Mouse (Mus musculus) hindbrain, embryonic 16.5 days (tissue): ENCODE measurements at regions not wholly inside any gene's neighbourhood (a gene's known extent, or its start where the extent isn't known, plus 50 kb on each side); places are given as distances from the start of the nearest gene placed in this dataset.

ENCODE experiments used
- ATAC-seq: fragments of 200-750 bp; cut with Nextera tagmentation; 2 replicates; pipeline ENCODE4 v1.8.0; 2017; ENCODE audit warnings: moderate TSS enrichment, moderate library complexity
- H3K27ac ChIP-seq: fragments of 300-500 bp; sonication (generic); 2 replicates; pipeline ENCODE4 v1.5.1; 2014; ENCODE audit warnings: low read depth, mild to moderate bottlenecking, control low read depth, low read length, moderate library complexity
- H3K27me3 ChIP-seq: fragments of 300-500 bp; sonication (generic); replicated peaks from 2 replicates; pipeline ENCODE4 v1.6.1; 2014; ENCODE audit warnings: low read length; ENCODE audit not compliant: control insufficient read depth, insufficient read depth
- H3K36me3 ChIP-seq: fragments of 300-500 bp; sonication (generic); 2 replicates; pipeline ENCODE4 v1.6.1; 2014; ENCODE audit warnings: mild to moderate bottlenecking, low read length, moderate library complexity, mixed read lengths; ENCODE audit not compliant: control insufficient read depth, insufficient read depth
- H3K4me1 ChIP-seq: fragments of 300-500 bp; sonication (generic); 2 replicates; pipeline ENCODE4 v1.6.1; 2014; ENCODE audit warnings: low read depth, low read length; ENCODE audit not compliant: control insufficient read depth, insufficient read depth
- H3K4me2 ChIP-seq: fragments of 300-500 bp; sonication (generic); 2 replicates; pipeline ENCODE4 v1.6.1; 2014; ENCODE audit warnings: mild to moderate bottlenecking, low read length, control low read depth, moderate library complexity
- H3K4me3 ChIP-seq: fragments of 300-500 bp; sonication (generic); 2 replicates; pipeline ENCODE4 v1.5.1; 2014; ENCODE audit warnings: mild to moderate bottlenecking, low read length, control low read depth, moderate library complexity
- H3K9ac ChIP-seq: fragments of 300-500 bp; sonication (generic); 2 replicates; pipeline ENCODE4 v1.6.1; 2014; ENCODE audit warnings: low read depth, mild to moderate bottlenecking, control low read depth, low read length, moderate library complexity
- H3K9me3 ChIP-seq: fragments of 300-500 bp; sonication (generic); 2 replicates; pipeline ENCODE4 v1.6.1; 2014; ENCODE audit warnings: mild to moderate bottlenecking, low read length, moderate library complexity; ENCODE audit not compliant: control insufficient read depth
- WGBS: fragments of 180-500 bp; shearing (Covaris S2); extraction: QIAGEN DNeasy Blood & Tissue Kit; methylation state at CpG from one replicate; pipeline ENCODE4 v1.1.7; 2014; 5-methylcytosine and 5-hydroxymethylcytosine counted together

DNA sequence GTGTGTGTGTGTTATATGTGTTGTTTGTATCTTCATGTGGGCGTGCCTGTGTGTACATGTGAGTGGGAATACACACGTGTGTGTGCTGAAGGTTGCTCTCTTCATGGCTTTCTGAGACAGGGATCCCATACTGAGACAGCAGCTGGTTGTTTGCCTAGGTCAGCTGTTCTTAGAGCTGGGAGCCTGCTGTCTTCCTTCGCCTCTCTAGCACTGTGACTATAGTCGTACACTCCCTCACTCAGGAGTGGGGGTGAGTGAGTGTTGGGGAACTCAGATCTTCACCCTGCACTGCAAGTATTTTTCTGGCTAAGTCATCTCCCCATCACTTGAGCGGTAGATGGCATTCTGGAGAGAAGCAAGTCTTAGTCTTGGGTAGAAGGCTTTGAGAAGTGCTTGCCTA is 191.6 kb upstream of the Gm9833 start:
- H3K9me3 ChIP-seq, result peaks cover 3% of the 10 kb centered on the region; the same call in 1 of the 2 replicates
- no peak overlapping the region for H3K27ac ChIP-seq
- no peak for ATAC-seq
- no peaks in the 10 kb centered on the region for H3K27me3 ChIP-seq
- WGBS, result 78% methylated on average over 5 of the region's 5 CpGs
- H3K36me3 ChIP-seq, result no peaks in the 10 kb centered on the region
- no peaks in the 10 kb centered on the region for H3K4me1 ChIP-seq
- H3K4me2 ChIP-seq, result no peak overlapping the region
- H3K9ac ChIP-seq, result no peak overlapping the region
- H3K4me3 ChIP-seq, result no peak overlapping the region

DNA sequence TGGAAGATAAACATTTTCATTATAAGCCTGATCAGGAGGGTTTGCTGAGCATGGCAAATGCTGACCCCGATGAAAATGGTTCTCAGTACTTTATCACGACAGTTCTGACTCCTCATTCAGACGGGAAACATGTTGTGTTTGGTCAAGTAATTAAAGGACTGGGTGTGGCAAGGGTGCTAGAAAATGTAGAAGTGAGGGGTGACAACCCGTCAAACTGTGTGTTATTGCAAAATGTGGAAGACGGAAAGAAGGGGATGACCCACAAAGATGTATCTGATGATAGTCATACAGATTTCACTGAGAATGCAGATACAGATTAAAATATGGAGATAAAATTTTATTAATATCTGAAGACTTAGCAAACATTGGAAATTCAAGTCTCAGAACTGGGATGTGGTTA is 186.2 kb upstream of the Gm9833 start:
- no peaks in the 10 kb centered on the region for H3K36me3 ChIP-seq
- peaks cover 3% of the 10 kb centered on the region; the same call in 1 of the 2 replicates for H3K9me3 ChIP-seq
- no peak overlapping the region for H3K4me3 ChIP-seq
- no peak for ATAC-seq
- WGBS, result 92% methylated on average over 5 of the region's 5 CpGs
- H3K4me2 ChIP-seq, result no peak overlapping the region
- no peaks in the 10 kb centered on the region for H3K27me3 ChIP-seq
- H3K27ac ChIP-seq, result no peak overlapping the region
- no peaks in the 10 kb centered on the region for H3K4me1 ChIP-seq
- H3K9ac ChIP-seq, result no peak overlapping the region

DNA sequence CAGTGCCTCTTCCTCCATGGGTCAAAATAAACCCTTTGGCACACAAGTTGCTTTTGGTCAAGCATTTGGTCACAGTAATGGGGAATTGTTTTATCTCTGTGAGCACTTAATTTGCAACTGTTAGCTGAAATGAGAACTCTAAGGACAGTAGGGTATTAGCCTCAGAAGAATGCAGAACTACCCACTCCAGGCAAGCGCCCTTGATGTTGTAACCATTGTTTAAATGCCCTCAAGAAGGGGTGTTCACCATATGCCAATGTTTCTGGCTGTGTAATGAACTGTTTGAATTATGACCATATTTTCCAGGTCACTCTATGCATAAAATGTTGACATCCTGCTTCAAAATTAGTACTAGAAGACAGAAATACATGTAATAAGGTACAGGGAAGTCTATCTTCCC is 174.6 kb upstream of the Gm9833 start:
- H3K9ac ChIP-seq, result no peak overlapping the region
- H3K36me3 ChIP-seq, result no peaks in the 10 kb centered on the region
- H3K4me3 ChIP-seq, result no peak overlapping the region
- H3K9me3 ChIP-seq, result no peaks in the 10 kb centered on the region
- no peak overlapping the region for H3K4me2 ChIP-seq
- no peak for ATAC-seq
- H3K4me1 ChIP-seq, result no peaks in the 10 kb centered on the region
- no peak overlapping the region for H3K27ac ChIP-seq
- 94% methylated on average over 1 of the region's 1 CpGs for WGBS
- no peaks in the 10 kb centered on the region for H3K27me3 ChIP-seq

DNA sequence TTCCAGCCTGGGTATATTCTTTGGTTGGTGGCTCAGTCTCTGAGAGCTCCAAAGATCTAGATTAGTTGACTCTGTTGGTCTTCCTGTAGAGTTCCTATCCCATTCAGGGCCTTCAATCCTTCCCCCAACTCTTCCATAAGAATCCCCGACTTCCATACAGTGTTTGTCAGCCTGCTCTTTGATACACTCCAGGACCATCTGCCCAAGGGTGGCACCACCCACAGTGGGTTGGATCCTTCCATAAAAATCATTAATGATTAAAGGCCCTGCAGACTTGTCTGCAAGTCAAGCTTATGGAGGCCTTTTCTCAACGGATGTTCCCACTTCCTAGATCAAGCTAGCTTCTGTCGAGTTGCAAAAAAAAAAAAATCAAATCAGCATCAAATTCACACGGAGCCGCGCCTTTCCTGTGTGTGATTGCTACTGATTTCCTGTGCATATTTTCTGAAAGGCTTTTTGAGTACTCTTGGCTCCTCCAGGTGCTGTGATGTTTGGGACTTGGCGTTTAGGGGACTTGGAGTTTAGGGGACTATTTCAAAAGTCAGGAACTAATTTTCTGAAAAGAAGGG is 171.3 kb upstream of the Gm9833 start:
- H3K4me2 ChIP-seq, result no peak overlapping the region
- H3K27me3 ChIP-seq, result no peaks in the 10 kb centered on the region
- H3K27ac ChIP-seq, result no peak overlapping the region
- no peak overlapping the region for H3K9ac ChIP-seq
- H3K9me3 ChIP-seq, result no peaks in the 10 kb centered on the region
- H3K4me1 ChIP-seq, result no peaks in the 10 kb centered on the region
- H3K4me3 ChIP-seq, result no peak overlapping the region
- no peak for ATAC-seq
- 89% methylated on average over 7 of the region's 7 CpGs for WGBS
- no peaks in the 10 kb centered on the region for H3K36me3 ChIP-seq

DNA sequence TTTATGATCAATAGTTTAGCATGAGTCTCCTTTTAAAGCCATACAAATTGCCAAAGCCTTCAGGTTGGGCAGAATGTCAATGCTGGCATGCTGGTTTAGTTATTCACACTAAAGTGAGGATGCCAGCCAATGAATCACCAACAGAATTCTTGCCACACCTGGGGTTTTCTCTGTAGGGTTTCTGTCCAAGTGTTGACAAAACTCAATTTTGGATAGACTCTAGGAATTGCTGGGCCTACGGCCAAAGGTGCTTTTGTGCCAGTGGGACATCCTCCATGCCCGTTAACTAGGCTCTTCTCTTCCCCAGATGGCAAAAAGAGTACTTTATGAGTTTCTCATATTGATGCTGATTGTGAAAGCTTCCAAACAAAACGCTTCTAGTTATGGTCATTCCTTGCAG is 167.6 kb upstream of the Gm9833 start:
- no peaks in the 10 kb centered on the region for H3K27me3 ChIP-seq
- no peak overlapping the region for H3K4me2 ChIP-seq
- no peaks in the 10 kb centered on the region for H3K4me1 ChIP-seq
- no peaks in the 10 kb centered on the region for H3K36me3 ChIP-seq
- no peak for ATAC-seq
- H3K9ac ChIP-seq, result no peak overlapping the region
- 65% methylated on average over 3 of the region's 3 CpGs for WGBS
- no peak overlapping the region for H3K4me3 ChIP-seq
- H3K9me3 ChIP-seq, result no peaks in the 10 kb centered on the region
- no peak overlapping the region for H3K27ac ChIP-seq

DNA sequence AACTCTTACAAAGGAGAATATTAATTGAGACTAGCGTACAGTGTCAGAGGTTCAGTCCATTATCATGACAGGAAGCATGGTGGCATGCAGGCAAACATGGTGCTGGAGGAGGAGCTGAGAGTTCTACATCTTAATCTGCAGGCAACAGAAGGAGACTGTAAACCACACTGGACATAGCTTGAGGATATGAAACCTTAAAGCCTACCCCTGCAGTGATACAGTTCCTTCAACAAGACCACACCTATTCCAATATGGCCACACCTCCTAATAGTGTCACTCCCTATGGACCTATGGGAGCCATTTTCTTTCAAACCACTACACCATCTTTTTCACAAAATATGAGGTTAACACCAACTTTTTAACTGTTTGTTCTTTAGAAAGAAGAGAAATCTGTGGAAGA is 166.2 kb upstream of the Gm9833 start:
- Histone ChIP-seq H3K4me1 (no peaks in the 10 kb centered on the region), H3K27ac (no peak overlapping the region), H3K27me3 (no peaks in the 10 kb centered on the region), H3K4me3 (no peak overlapping the region), H3K9me3 (no peaks in the 10 kb centered on the region), H3K4me2 (no peak overlapping the region), H3K9ac (no peak overlapping the region), H3K36me3 (no peaks in the 10 kb centered on the region)
- WGBS, result 71% methylated on average over 1 of the region's 1 CpGs
- ATAC-seq, result no peak

DNA sequence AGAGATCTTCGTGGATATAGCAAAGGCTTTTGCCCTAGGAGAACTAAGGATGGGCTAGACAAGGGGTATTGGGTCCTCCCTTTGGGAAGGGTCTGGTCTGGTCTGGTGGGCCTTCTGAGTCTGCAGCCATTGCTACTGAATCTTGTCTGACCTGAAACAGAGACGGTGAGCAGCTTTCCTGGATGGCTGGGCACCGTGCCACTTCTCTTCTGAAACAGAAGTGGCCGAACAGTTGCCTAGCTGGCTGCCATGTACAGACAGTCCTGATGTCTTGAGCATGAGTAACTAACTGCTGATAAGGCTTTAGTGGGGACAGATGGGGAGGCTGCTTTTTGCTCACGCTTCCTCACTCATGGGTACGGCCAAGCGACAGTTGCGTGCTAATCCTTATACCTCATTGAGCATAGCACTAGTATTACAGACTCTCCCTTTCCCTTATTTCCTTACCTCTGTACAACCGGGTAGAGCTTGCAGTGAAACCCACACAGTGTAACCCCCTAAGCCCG is 165.3 kb upstream of the Gm9833 start:
- Histone ChIP-seq H3K9me3 (no peaks in the 10 kb centered on the region), H3K36me3 (no peaks in the 10 kb centered on the region), H3K27me3 (no peaks in the 10 kb centered on the region), H3K4me3 (no peak overlapping the region), H3K27ac (no peak overlapping the region), H3K4me1 (no peaks in the 10 kb centered on the region), H3K4me2 (no peak overlapping the region), H3K9ac (no peak overlapping the region)
- ATAC-seq, result peak; percentile 63; the same call in 1 of the 2 replicates
- 87% methylated on average over 10 of the region's 10 CpGs for WGBS

DNA sequence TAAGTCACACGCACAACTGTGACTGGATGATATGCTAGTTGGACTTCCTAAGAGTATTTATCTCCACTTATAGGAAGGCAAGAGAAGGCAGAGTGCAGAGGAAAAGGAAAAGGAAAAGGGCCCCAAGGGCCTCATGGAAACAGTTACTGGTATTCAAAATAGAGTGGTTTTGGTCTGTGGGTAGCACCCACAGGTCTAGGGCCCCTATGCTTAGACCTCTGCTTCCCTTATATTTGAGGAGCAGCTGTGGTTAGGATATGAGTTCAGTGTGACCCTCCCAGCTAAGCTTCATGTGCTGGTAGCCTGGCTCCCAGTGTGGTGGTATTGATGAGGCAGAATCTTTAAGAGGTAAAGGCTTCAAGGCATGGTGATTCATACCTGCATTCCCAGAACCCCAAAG is 163.3 kb upstream of the Gm9833 start:
- Histone ChIP-seq H3K4me2 (no peak overlapping the region), H3K27ac (no peak overlapping the region), H3K4me3 (no peak overlapping the region), H3K4me1 (no peaks in the 10 kb centered on the region), H3K9ac (no peak overlapping the region), H3K36me3 (no peaks in the 10 kb centered on the region), H3K27me3 (no peaks in the 10 kb centered on the region), H3K9me3 (no peaks in the 10 kb centered on the region)
- no peak for ATAC-seq
- WGBS, result 96% methylated on average over 1 of the region's 1 CpGs

DNA sequence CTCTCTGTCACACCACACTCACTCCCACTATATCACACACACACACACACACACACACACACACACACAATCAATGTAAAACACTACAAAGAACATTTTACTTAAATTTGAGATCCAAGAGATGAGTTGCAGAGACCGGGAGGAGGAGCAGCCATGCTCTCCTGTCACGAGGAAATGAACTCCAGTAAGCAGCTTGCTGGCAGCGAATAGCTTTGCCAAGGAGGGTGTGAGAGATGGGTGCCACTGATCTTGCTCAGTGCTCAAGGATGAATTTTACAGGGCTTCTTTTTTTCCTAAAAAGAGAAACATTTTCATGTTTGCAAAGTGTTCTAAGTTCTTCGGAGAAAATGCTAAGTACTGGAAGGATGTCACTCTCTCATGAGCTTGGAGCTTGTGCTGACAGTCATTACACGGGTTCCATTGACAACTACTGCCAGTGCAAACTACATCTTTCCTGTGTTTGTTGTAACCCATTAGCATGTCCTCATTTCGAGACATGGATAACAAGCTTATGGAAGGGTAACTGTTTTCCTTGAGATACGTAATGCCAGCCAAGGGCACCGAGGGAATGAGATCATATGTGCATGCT is 151.0 kb upstream of the Gm9833 start:
- no peaks in the 10 kb centered on the region for H3K27me3 ChIP-seq
- WGBS, result 75% methylated on average over 8 of the region's 8 CpGs
- no peak overlapping the region for H3K27ac ChIP-seq
- no peak overlapping the region for H3K9ac ChIP-seq
- no peak overlapping the region for H3K4me3 ChIP-seq
- no peak overlapping the region for H3K4me2 ChIP-seq
- no peak for ATAC-seq
- H3K4me1 ChIP-seq, result no peaks in the 10 kb centered on the region
- no peaks in the 10 kb centered on the region for H3K36me3 ChIP-seq
- no peaks in the 10 kb centered on the region for H3K9me3 ChIP-seq
